Mouse (Mus musculus) liver, embryonic 13.5 days (tissue): ENCODE measurements around the gene Msh2. TPM values are rescaled to one million over a fixed set of nuclear protein-coding genes. Genes with fewer than 3 reads are reported as not detected.
"Not testable (repeated sequence)": the region's sequence is repeated elsewhere in the genome, so short reads cannot be mapped to it uniquely, and the experiment has no call there.

Experiments
- ATAC-seq: fragments of 200-750 bp; cut with Nextera tagmentation; 2 replicates; pipeline ENCODE4 v1.8.0; 2017; ENCODE audit warnings: low read depth, mild to moderate bottlenecking, moderate number of reproducible peaks, moderate library complexity
- DNase-seq: peaks from one replicate; pipeline ENCODE4 v3.0.0; 2022
- H3K27ac ChIP-seq: fragments of 300-500 bp; sonication (generic); 2 replicates; pipeline ENCODE4 v1.5.1; 2015; ENCODE audit warnings: moderate library complexity, mild to moderate bottlenecking, inconsistent platforms
- H3K27me3 ChIP-seq: fragments of 300-500 bp; sonication (generic); 2 replicates; pipeline ENCODE4 v1.6.1; 2015; ENCODE audit warnings: mild to moderate bottlenecking, inconsistent platforms
- H3K36me3 ChIP-seq: fragments of 300-500 bp; sonication (generic); 2 replicates; pipeline ENCODE4 v1.6.1; 2015; ENCODE audit warnings: mild to moderate bottlenecking, inconsistent platforms
- H3K4me1 ChIP-seq: fragments of 300-500 bp; sonication (generic); replicated peaks from 2 replicates; pipeline ENCODE4 v1.6.1; 2015; ENCODE audit warnings: inconsistent platforms
- H3K4me2 ChIP-seq: fragments of 300-500 bp; sonication (generic); 2 replicates; pipeline ENCODE4 v1.6.1; 2015; ENCODE audit warnings: inconsistent platforms, mild to moderate bottlenecking, moderate library complexity
- H3K4me3 ChIP-seq: fragments of 300-500 bp; sonication (generic); replicated peaks from 2 replicates; pipeline ENCODE4 v1.5.1; 2015; ENCODE audit warnings: mild to moderate bottlenecking, inconsistent platforms
- H3K9ac ChIP-seq: fragments of 300-500 bp; sonication (generic); 2 replicates; pipeline ENCODE4 v1.6.1; 2015; ENCODE audit warnings: mild to moderate bottlenecking, inconsistent platforms
- H3K9me3 ChIP-seq: fragments of 300-500 bp; sonication (generic); replicated peaks from 2 replicates; pipeline ENCODE4 v1.6.1; 2016; ENCODE audit warnings: inconsistent platforms
- WGBS: fragments of 180-500 bp; shearing (Covaris S2); methylation state at CpG from one replicate; pipeline ENCODE4 v1.1.7; 2015; ENCODE audit not compliant: insufficient replicate concordance; 5-methylcytosine and 5-hydroxymethylcytosine counted together
- polyA plus RNA-seq: library from polyadenylated mRNA; unstranded; fragments of >200 nt; fragmentation: Nextera tagmentation; extraction: Ambion mirVana; gene quantifications from 2 replicates; pipeline ENCODE4 v1.2.1, GENCODE M21; 2015

Msh2 gene
- polyA plus RNA-seq: 38.0 and 47.2 TPM in 2 replicates

GRCm38 (mm10) chr17:87671890-87672660, at the start of gene Msh2:
Gene Msh2, plus strand, starts transcription at chr17:87672330.
- Histone ChIP-seq H3K27ac (peak within 1 kb of the TSS; percentile 72), H3K4me3 (peak within 1 kb of the TSS; percentile 90), H3K4me2 (peak within 1 kb of the TSS; percentile 90), H3K9ac (peak within 1 kb of the TSS; percentile 88), H3K9me3 (0 out of 2 replicates have a peak, but pooled peaks cover 3% of the 10 kb centered on the region), H3K27me3 (no peaks in the 10 kb centered on the region), H3K4me1 (peaks cover 43% of the 10 kb centered on the region), H3K36me3 (peaks cover 6% of the 10 kb centered on the region; the same call in 1 of the 2 replicates)
- WGBS: under 1% methylated on average over 44 of the region's 44 CpGs
- ATAC-seq (peak; percentile 98), DNase-seq (peak; percentile 95)

- H3K27ac ChIP-seq: no peak overlapping the region
Observed at GRCm38 (mm10) chr17:87625510-87626086, 46.5 kb upstream of the Msh2 start.

GRCm38 (mm10) chr17:87628144-87628543, 44.0 kb upstream of the Msh2 start:
- no peak overlapping the region for H3K4me2 ChIP-seq
- no peak overlapping the region for H3K27ac ChIP-seq
- H3K27me3 ChIP-seq: peaks cover 10% of the 10 kb centered on the region
- no peaks in the 10 kb centered on the region for H3K36me3 ChIP-seq
- no peaks in the 10 kb centered on the region for H3K9me3 ChIP-seq
- DNase-seq (no peak), ATAC-seq (no peak)
- no peak overlapping the region for H3K4me3 ChIP-seq
- H3K9ac ChIP-seq: no peak overlapping the region
- no peaks in the 10 kb centered on the region for H3K4me1 ChIP-seq
- WGBS: 67% methylated on average over 5 of the region's 5 CpGs

More at GRCm38 (mm10) chr17:87625510-87626086, 46.5 kb upstream of the Msh2 start:
- H3K27me3 ChIP-seq: no peaks in the 10 kb centered on the region; the same call in 1 of the 2 replicates
- 41% methylated on average over 3 of the region's 3 CpGs for WGBS
- H3K36me3 ChIP-seq: no peaks in the 10 kb centered on the region
- H3K9me3 ChIP-seq: no peaks in the 10 kb centered on the region
- H3K4me3 ChIP-seq: no peak overlapping the region
- ATAC-seq (no peak), DNase-seq (no peak)
- no peak overlapping the region for H3K9ac ChIP-seq
- no peaks in the 10 kb centered on the region for H3K4me1 ChIP-seq
- H3K4me2 ChIP-seq: no peak overlapping the region

GRCm38 (mm10) chr17:87628706-87629105, 43.4 kb upstream of the Msh2 start:
- no peak overlapping the region for H3K4me2 ChIP-seq
- no peak overlapping the region for H3K27ac ChIP-seq
- H3K9ac ChIP-seq: no peak overlapping the region
- no peaks in the 10 kb centered on the region for H3K36me3 ChIP-seq
- no peak for ATAC-seq
- H3K4me3 ChIP-seq: no peak overlapping the region
- 65% methylated on average over 7 of the region's 7 CpGs for WGBS
- no peaks in the 10 kb centered on the region for H3K9me3 ChIP-seq
- no peaks in the 10 kb centered on the region for H3K4me1 ChIP-seq
- DNase-seq: no peak
- H3K27me3 ChIP-seq: peaks cover 10% of the 10 kb centered on the region

- Histone ChIP-seq H3K36me3 (no peaks in the 10 kb centered on the region), H3K27me3 (peaks cover 66% of the 10 kb centered on the region), H3K4me3 (peak overlapping the region; percentile 57), H3K9ac (peak overlapping the region; percentile 36; the same call in 1 of the 2 replicates), H3K27ac (no peak overlapping the region), H3K4me2 (peak overlapping the region; percentile 69), H3K9me3 (no peaks in the 10 kb centered on the region), H3K4me1 (peaks cover 13% of the 10 kb centered on the region)
- ATAC-seq (0 out of 2 replicates have a peak, but pooled peaks have one; percentile 10), DNase-seq (no peak)
- WGBS: 4% methylated on average over 22 of the region's 22 CpGs
Observed at GRCm38 (mm10) chr17:87637056-87637389, 35.1 kb upstream of the Msh2 start.

GRCm38 (mm10) chr17:87639242-87639641, 32.9 kb upstream of the Msh2 start:
- whole genome bisulfite sequencing: 30% methylated on average over 5 of the region's 5 CpGs
- H3K4me1 ChIP-seq: peaks cover 13% of the 10 kb centered on the region
- peaks cover 53% of the 10 kb centered on the region for H3K27me3 ChIP-seq
- DNase-seq: no peak
- no peak overlapping the region for H3K27ac ChIP-seq
- no peak overlapping the region for H3K4me3 ChIP-seq
- no peak for ATAC-seq
- no peak overlapping the region for H3K9ac ChIP-seq
- H3K36me3 ChIP-seq: no peaks in the 10 kb centered on the region
- H3K4me2 ChIP-seq: no peak overlapping the region
- H3K9me3 ChIP-seq: no peaks in the 10 kb centered on the region

GRCm38 (mm10) chr17:87640272-87640671, 31.9 kb upstream of the Msh2 start:
- Histone ChIP-seq H3K4me1 (peaks cover 13% of the 10 kb centered on the region), H3K36me3 (no peaks in the 10 kb centered on the region), H3K27me3 (peaks cover 43% of the 10 kb centered on the region), H3K9me3 (no peaks in the 10 kb centered on the region), H3K4me2 (no peak overlapping the region), H3K27ac (no peak overlapping the region), H3K9ac (no peak overlapping the region), H3K4me3 (no peak overlapping the region)
- WGBS: 88% methylated on average over 27 of the region's 27 CpGs
- DNase-seq (no peak), ATAC-seq (no peak)

GRCm38 (mm10) chr17:87641006-87641405, 31.1 kb upstream of the Msh2 start:
- Histone ChIP-seq H3K4me2 (no peak overlapping the region), H3K27me3 (peaks cover 36% of the 10 kb centered on the region), H3K4me1 (peaks cover 9% of the 10 kb centered on the region), H3K36me3 (no peaks in the 10 kb centered on the region), H3K4me3 (no peak overlapping the region), H3K27ac (no peak overlapping the region), H3K9me3 (no peaks in the 10 kb centered on the region), H3K9ac (no peak overlapping the region)
- WGBS: 81% methylated on average over 12 of the region's 12 CpGs
- ATAC-seq (no peak), DNase-seq (no peak)

GRCm38 (mm10) chr17:87642744-87643143, 29.4 kb upstream of the Msh2 start:
- WGBS: 73% methylated on average over 8 of the region's 8 CpGs
- no peak for ATAC-seq
- no peak overlapping the region for H3K4me3 ChIP-seq

GRCm38 (mm10) chr17:87655616-87656015, 16.5 kb upstream of the Msh2 start:
- not testable (repeated sequence) for H3K9me3 ChIP-seq, H3K27me3 ChIP-seq, ATAC-seq, DNase-seq, H3K4me3 ChIP-seq, H3K36me3 ChIP-seq, H3K9ac ChIP-seq, H3K4me1 ChIP-seq, H3K27ac ChIP-seq, H3K4me2 ChIP-seq
- WGBS: 74% methylated on average over 5 of the region's 5 CpGs

More at GRCm38 (mm10) chr17:87642744-87643143, 29.4 kb upstream of the Msh2 start:
- Histone ChIP-seq H3K4me2 (no peak overlapping the region), H3K27ac (no peak overlapping the region), H3K36me3 (no peaks in the 10 kb centered on the region), H3K4me1 (no peaks in the 10 kb centered on the region), H3K9ac (no peak overlapping the region), H3K9me3 (no peaks in the 10 kb centered on the region), H3K27me3 (peaks cover 18% of the 10 kb centered on the region)
- no peak for DNase-seq

GRCm38 (mm10) chr17:87661958-87662573, 10.1 kb upstream of the Msh2 start:
- not testable (repeated sequence) for DNase-seq, H3K36me3 ChIP-seq, H3K4me1 ChIP-seq, H3K27me3 ChIP-seq, H3K4me2 ChIP-seq, H3K4me3 ChIP-seq, H3K27ac ChIP-seq, ATAC-seq, H3K9me3 ChIP-seq, H3K9ac ChIP-seq
- 68% methylated on average over 9 of the region's 9 CpGs for WGBS
